Mouse (Mus musculus) hindbrain, embryonic 16.5 days (tissue): ENCODE data around the gene Dnajb12. TPM values are rescaled to one million over a fixed set of nuclear protein-coding genes. Genes with fewer than 3 reads are reported as not detected.
A peak's percentile ranks its signal among the peaks of the same experiment; 100 is the strongest.

Experiments used
- ATAC-seq: fragments of 200-750 bp; cut with Nextera tagmentation; 2 replicates; pipeline ENCODE4 v1.8.0; 2017; ENCODE audit warnings: moderate TSS enrichment, moderate library complexity
- H3K27ac ChIP-seq: fragments of 300-500 bp; sonication (generic); 2 replicates; pipeline ENCODE4 v1.5.1; 2014; ENCODE audit warnings: low read depth, mild to moderate bottlenecking, control low read depth, low read length, moderate library complexity
- H3K27me3 ChIP-seq: fragments of 300-500 bp; sonication (generic); replicated peaks from 2 replicates; pipeline ENCODE4 v1.6.1; 2014; ENCODE audit warnings: low read length; ENCODE audit not compliant: control insufficient read depth, insufficient read depth
- H3K36me3 ChIP-seq: fragments of 300-500 bp; sonication (generic); 2 replicates; pipeline ENCODE4 v1.6.1; 2014; ENCODE audit warnings: mild to moderate bottlenecking, low read length, moderate library complexity, mixed read lengths; ENCODE audit not compliant: control insufficient read depth, insufficient read depth
- H3K4me1 ChIP-seq: fragments of 300-500 bp; sonication (generic); 2 replicates; pipeline ENCODE4 v1.6.1; 2014; ENCODE audit warnings: low read depth, low read length; ENCODE audit not compliant: control insufficient read depth, insufficient read depth
- H3K4me2 ChIP-seq: fragments of 300-500 bp; sonication (generic); 2 replicates; pipeline ENCODE4 v1.6.1; 2014; ENCODE audit warnings: mild to moderate bottlenecking, low read length, control low read depth, moderate library complexity
- H3K4me3 ChIP-seq: fragments of 300-500 bp; sonication (generic); 2 replicates; pipeline ENCODE4 v1.5.1; 2014; ENCODE audit warnings: mild to moderate bottlenecking, low read length, control low read depth, moderate library complexity
- H3K9ac ChIP-seq: fragments of 300-500 bp; sonication (generic); 2 replicates; pipeline ENCODE4 v1.6.1; 2014; ENCODE audit warnings: low read depth, mild to moderate bottlenecking, control low read depth, low read length, moderate library complexity
- H3K9me3 ChIP-seq: fragments of 300-500 bp; sonication (generic); 2 replicates; pipeline ENCODE4 v1.6.1; 2014; ENCODE audit warnings: mild to moderate bottlenecking, low read length, moderate library complexity; ENCODE audit not compliant: control insufficient read depth
- WGBS: fragments of 180-500 bp; shearing (Covaris S2); extraction: QIAGEN DNeasy Blood & Tissue Kit; methylation state at CpG from one replicate; pipeline ENCODE4 v1.1.7; 2014; 5-methylcytosine and 5-hydroxymethylcytosine counted together
- polyA plus RNA-seq: library from polyadenylated mRNA; unstranded; fragments of >200 nt; fragmentation: Nextera tagmentation; extraction: Ambion mirVana; gene quantifications from 2 replicates; pipeline ENCODE4 v1.2.1, GENCODE M21; 2015

Dnajb12 gene
- polyA plus RNA-seq, 1 experiment from 2014 or later, result 20.6 TPM

GRCm38 (mm10) chr10:59878823-59879222, 533 bp upstream of the Dnajb12 start:
- H3K4me2 ChIP-seq, result peak overlapping the region; percentile 68
- peak overlapping the region; percentile 99 for H3K9ac ChIP-seq
- peak overlapping the region; percentile 100 for H3K27ac ChIP-seq
- H3K36me3 ChIP-seq, result peaks cover under 1% of the 10 kb centered on the region; the same call in 1 of the 2 replicates
- peak; percentile 10 for ATAC-seq
- WGBS, result 22% methylated on average over 5 of the region's 5 CpGs
- H3K27me3 ChIP-seq, result no peaks in the 10 kb centered on the region
- H3K4me3 ChIP-seq, result peak overlapping the region; percentile 92
- H3K4me1 ChIP-seq, result peaks cover 13% of the 10 kb centered on the region
- H3K9me3 ChIP-seq, result no peaks in the 10 kb centered on the region

GRCm38 (mm10) chr10:59880029-59880386, 652 bp downstream of the Dnajb12 start:
- peak overlapping the region; percentile 95 for H3K4me2 ChIP-seq
- WGBS, result under 1% methylated on average over 13 of the region's 13 CpGs
- H3K27me3 ChIP-seq, result no peaks in the 10 kb centered on the region
- peak; percentile 65 for ATAC-seq
- peak overlapping the region; percentile 100 for H3K27ac ChIP-seq
- peaks cover 14% of the 10 kb centered on the region for H3K4me1 ChIP-seq
- peaks cover 2% of the 10 kb centered on the region; the same call in 1 of the 2 replicates for H3K36me3 ChIP-seq
- no peaks in the 10 kb centered on the region for H3K9me3 ChIP-seq
- peak overlapping the region; percentile 99 for H3K9ac ChIP-seq
- peak overlapping the region; percentile 92 for H3K4me3 ChIP-seq

GRCm38 (mm10) chr10:59880837-59881236, 1.5 kb downstream of the Dnajb12 start:
- peaks cover 16% of the 10 kb centered on the region for H3K4me1 ChIP-seq
- 93% methylated on average over 7 of the region's 7 CpGs for WGBS
- no peaks in the 10 kb centered on the region for H3K9me3 ChIP-seq
- no peak for ATAC-seq
- no peaks in the 10 kb centered on the region for H3K27me3 ChIP-seq
- H3K9ac ChIP-seq, result no peak overlapping the region
- H3K36me3 ChIP-seq, result peaks cover 2% of the 10 kb centered on the region; the same call in 1 of the 2 replicates
- H3K27ac ChIP-seq, result no peak overlapping the region
- peak overlapping the region; percentile 95 for H3K4me2 ChIP-seq
- H3K4me3 ChIP-seq, result peak overlapping the region; percentile 92; the same call in 1 of the 2 replicates

GRCm38 (mm10) chr10:59884327-59885173, 5.2 kb downstream of the Dnajb12 start:
- ATAC-seq, result no peak
- H3K4me2 ChIP-seq, result no peak overlapping the region
- no peak overlapping the region for H3K4me3 ChIP-seq
- H3K9ac ChIP-seq, result no peak overlapping the region
- peaks cover 13% of the 10 kb centered on the region for H3K4me1 ChIP-seq
- H3K9me3 ChIP-seq, result no peaks in the 10 kb centered on the region
- H3K36me3 ChIP-seq, result peaks cover 2% of the 10 kb centered on the region; the same call in 1 of the 2 replicates
- WGBS, result 91% methylated on average over 10 of the region's 10 CpGs
- H3K27ac ChIP-seq, result no peak overlapping the region
- H3K27me3 ChIP-seq, result no peaks in the 10 kb centered on the region

- Histone ChIP-seq H3K27ac (peak overlapping the region; percentile 34; the same call in 1 of the 2 replicates), H3K4me2 (no peak overlapping the region), H3K4me1 (peaks cover 11% of the 10 kb centered on the region), H3K27me3 (no peaks in the 10 kb centered on the region), H3K4me3 (no peak overlapping the region), H3K36me3 (peaks cover 3% of the 10 kb centered on the region; the same call in 1 of the 2 replicates), H3K9me3 (no peaks in the 10 kb centered on the region), H3K9ac (no peak overlapping the region)
- WGBS, result 91% methylated on average over 14 of the region's 14 CpGs
- ATAC-seq, result no peak
These were observed 6.1 kb downstream of the Dnajb12 start for GRCm38 (mm10) chr10:59885174-59886080.

GRCm38 (mm10) chr10:59886081-59886466, 6.7 kb downstream of the Dnajb12 start:
- Histone ChIP-seq H3K27me3 (no peaks in the 10 kb centered on the region), H3K9me3 (no peaks in the 10 kb centered on the region), H3K36me3 (peaks cover 6% of the 10 kb centered on the region; the same call in 1 of the 2 replicates), H3K9ac (no peak overlapping the region), H3K4me2 (no peak overlapping the region), H3K4me3 (no peak overlapping the region), H3K27ac (no peak overlapping the region), H3K4me1 (peaks cover 5% of the 10 kb centered on the region)
- ATAC-seq, result no peak
- WGBS, result 100% methylated on average over 1 of the region's 1 CpGs

- Histone ChIP-seq H3K9me3 (no peaks in the 10 kb centered on the region), H3K27ac (no peak overlapping the region), H3K27me3 (no peaks in the 10 kb centered on the region), H3K9ac (no peak overlapping the region), H3K36me3 (peaks cover 12% of the 10 kb centered on the region), H3K4me1 (0 out of 2 replicates have a peak, but pooled peaks cover 3% of the 10 kb centered on the region), H3K4me2 (no peak overlapping the region), H3K4me3 (no peak overlapping the region)
- WGBS, result 88% methylated on average over 5 of the region's 5 CpGs
- no peak for ATAC-seq
These were observed 8.1 kb downstream of the Dnajb12 start for GRCm38 (mm10) chr10:59887432-59887831.

GRCm38 (mm10) chr10:59889339-59889738, 10.0 kb downstream of the Dnajb12 start:
- H3K36me3 ChIP-seq, result peaks cover 11% of the 10 kb centered on the region; the same call in 1 of the 2 replicates
- 85% methylated on average over 7 of the region's 7 CpGs for WGBS

More at GRCm38 (mm10) chr10:59889339-59889738, 10.0 kb downstream of the Dnajb12 start:
- no peak overlapping the region for H3K4me2 ChIP-seq
- 0 out of 2 replicates have a peak, but pooled peaks cover 3% of the 10 kb centered on the region for H3K4me1 ChIP-seq
- no peaks in the 10 kb centered on the region for H3K27me3 ChIP-seq
- no peak overlapping the region for H3K27ac ChIP-seq
- H3K4me3 ChIP-seq, result no peak overlapping the region
- H3K9ac ChIP-seq, result no peak overlapping the region
- H3K9me3 ChIP-seq, result no peaks in the 10 kb centered on the region
- no peak for ATAC-seq
